Mouse (Mus musculus): ENCODE measurements at regions not wholly inside any gene's neighbourhood (a gene's known extent, or its start where the extent isn't known, plus 50 kb on each side); places are given as distances from the start of the nearest gene placed in this dataset.
"Not testable (repeated sequence)": the region's sequence is repeated elsewhere in the genome, so short reads cannot be mapped to it uniquely, and the experiment has no call there.

DNA sequence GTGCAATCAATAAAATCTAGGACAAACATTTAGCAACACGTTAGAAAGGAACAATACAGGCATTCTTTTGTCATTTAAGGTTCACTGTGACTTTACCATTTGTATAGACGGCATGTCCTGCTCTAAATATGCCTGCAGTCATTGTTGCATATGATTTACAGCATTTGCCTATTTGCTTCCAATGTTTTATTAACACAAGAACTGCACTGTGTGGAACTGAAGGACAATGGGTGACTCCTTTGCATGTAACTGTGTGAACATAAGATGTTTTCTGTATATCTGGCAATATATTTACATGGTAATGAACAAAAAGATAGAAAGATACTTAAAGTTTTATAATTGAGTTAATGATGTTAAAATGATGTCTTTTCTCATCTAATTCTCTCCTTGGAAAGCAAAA is 57.1 kb downstream of the Pou4f1 start:
- no peak for DNase-seq (ENCODE audit: extremely low spot score in 1 of 2, low spot score in 1 of 2)

DNA sequence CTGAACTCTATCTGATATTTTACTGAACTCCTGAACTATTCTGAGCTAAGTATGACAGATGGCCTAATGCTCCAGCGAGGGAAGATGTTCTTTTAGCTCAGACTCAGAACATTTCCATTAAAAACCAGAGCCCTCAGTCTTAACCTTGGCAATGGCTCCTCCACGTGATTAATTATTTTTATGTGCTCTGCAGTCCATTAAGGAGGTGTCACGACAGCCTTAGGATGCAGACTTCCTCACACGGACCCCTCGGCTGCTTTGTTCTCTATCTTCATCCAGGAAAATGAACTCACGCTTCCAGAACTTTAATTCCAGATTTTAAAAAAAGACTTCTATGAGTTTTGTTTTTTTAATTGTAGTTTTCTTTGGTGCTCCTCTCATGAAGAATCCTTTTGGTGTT is 57.5 kb downstream of the Pou4f1 start:
- DNase-seq (ENCODE audit: extremely low spot score in 1 of 2, low spot score in 1 of 2), result no peak

DNA sequence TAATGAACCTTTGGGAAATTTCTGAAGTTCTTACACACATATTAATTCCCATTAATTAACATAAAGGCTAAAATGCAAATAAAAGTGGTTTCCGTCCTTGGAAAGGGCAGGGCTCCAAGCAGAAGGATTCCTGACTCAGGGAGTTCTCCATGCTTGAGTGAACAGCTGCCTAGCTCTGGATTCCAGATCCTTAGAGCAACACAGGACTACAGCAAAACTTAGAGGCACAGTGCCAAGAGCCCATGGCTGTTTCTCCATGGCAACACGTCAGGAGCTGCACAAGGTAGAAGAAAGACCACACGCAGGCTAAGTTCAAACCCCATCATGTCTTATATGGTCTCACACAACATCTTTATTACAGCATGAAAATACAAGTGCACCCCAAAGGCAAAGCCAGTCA is 61.7 kb downstream of the Pou4f1 start:
- no peak for DNase-seq (ENCODE audit: extremely low spot score in 1 of 2, low spot score in 1 of 2)

DNA sequence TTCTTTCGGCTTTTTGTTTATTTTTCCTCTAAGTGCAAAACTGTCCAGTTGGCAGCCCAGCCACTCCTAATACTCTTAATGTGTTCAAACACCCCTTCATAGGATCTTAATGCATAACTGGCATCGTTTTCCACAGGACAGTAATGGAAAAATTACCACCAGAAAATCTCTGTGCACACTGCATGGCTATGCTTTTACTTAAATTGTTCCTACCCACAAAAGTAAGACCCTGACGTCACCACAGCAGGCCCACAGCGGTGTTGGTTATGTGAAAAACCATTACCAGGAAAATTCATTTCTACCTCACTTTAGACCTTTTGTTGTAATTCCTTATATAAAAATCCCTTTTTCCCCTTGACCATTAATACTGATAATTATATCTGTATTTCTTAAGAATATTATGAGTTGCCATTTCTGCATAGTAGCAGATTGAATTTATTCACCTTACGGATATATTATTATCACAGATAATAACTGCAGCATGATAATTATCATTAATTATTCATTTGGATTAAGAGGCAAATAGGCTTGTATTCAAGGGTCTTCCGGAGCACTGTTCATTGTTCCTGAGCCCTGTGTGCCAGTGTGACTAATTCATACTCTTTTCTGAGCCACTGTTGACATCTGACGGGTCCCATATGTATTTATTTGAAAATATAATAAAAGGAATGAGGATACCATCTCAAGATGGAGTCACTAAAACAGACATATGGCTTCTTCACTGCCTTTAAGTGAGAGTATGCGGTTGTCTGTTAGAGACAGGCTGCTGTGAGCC is 78.3 kb downstream of the Pou4f1 start:
- no peak for DNase-seq (ENCODE audit: extremely low spot score in 1 of 2, low spot score in 1 of 2)

DNA sequence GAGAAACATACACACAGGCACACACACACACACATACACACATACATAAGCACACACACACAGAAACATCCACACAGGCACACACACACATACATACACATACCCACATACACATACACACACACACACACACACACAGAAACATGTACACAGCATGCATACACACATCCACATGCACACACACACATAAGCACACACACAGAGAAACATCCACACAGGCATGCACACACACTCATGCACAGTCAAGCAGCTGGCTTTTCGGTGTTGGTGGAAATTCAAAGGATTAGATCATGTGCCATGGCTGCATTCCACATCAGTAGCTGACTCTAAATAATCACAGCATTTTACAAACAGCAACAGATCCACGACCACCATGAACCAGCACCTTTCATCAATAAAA is 78.9 kb downstream of the Pou4f1 start:
- DNase-seq (ENCODE audit: extremely low spot score in 1 of 2, low spot score in 1 of 2), result no peak

GRCm38 (mm10) chr14:104380986-104381385 is 86.8 kb downstream of the Pou4f1 start:
- no peak for DNase-seq (ENCODE audit: extremely low spot score in 1 of 2, low spot score in 1 of 2)

DNA sequence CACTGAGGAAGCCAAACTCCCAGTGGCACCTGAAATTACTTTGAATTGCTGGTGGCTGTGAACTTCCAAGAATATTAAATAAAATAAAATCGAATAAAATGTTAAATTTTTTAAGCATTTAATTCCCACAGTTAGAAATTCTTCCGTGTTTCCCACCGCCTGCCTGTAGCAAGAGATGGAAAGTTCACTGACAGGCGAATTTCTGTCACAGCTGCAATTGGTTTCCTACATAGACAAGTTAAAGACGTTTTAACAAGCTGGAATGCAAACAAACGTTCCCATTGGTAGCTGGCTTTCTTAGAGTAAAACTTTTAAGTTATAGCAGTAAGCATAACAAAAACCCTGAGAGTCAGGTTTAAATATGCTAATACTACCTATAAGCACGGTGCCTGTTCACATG is 95.0 kb downstream of the Pou4f1 start:
- no peak for DNase-seq (ENCODE audit: extremely low spot score in 1 of 2, low spot score in 1 of 2)

GRCm38 (mm10) chr14:104356636-104357035 is 111.2 kb downstream of the Pou4f1 start:
- no peak for DNase-seq (ENCODE audit: extremely low spot score in 1 of 2, low spot score in 1 of 2)

- not testable (repeated sequence) for DNase-seq (ENCODE audit: extremely low spot score in 1 of 2, low spot score in 1 of 2)
Measured at GRCm38 (mm10) chr14:104336783-104337182, 131.0 kb downstream of the Pou4f1 start.

DNA sequence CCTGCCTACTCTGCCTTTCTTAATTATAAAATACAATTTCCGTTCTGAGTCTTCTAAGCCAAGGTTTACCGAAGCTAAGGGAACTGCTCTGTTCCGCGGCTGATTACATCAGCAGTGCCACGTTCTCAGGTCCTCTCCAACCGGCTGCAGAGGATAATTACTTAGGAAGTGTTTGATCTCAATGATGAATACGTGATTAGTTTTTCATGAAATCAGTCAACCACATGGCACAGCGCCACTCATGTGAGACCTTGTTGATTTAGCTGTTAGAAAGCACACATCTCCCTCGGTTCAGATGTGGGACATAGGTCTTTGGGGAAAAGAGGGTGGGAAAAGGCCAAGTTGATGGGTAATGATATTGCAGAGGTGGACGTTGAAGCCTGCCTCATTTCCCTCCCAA is 141.7 kb downstream of the Pou4f1 start:
- DNase-seq (ENCODE audit: extremely low spot score in 1 of 2, low spot score in 1 of 2), result no peak

DNA sequence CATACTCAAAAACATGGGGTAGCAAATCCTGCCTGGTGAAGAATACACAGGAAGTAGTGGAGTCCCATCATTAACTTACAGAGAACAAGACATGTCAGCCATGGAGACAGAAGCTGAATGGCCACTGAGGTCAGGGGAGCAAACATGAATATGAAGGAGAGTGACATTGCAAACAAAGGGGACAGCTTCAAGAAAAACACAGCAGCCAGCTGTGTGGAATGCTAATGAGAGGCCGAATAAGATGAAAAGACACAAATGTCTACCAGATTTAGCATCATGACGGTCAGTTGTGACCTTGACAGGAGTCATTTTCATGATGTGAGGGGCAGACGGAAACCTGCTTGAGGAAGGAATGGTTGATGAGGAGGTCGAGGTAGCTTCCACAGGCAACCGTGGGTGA is 167.7 kb downstream of the Pou4f1 start:
- DNase-seq (ENCODE audit: extremely low spot score in 1 of 2, low spot score in 1 of 2), result no peak

DNA sequence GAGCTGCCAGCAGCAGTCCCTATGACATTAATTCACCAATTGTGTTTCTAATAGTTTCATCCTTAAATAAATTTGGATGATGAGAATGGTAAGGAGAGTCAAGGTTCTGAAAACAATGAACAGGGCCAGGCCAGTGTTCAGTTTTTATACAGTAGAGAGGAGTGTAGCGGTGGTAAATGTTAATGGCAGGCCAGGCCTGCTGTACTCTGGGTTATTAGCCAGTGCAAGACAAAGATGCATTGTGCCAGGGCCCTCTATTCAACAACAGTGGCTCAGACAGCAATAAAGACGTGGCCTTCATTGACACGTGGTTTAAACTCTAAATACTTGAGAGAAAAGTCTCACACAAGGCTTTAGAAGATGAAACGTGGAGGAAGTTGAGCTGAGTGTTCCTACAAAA is 169.5 kb downstream of the Pou4f1 start:
- DNase-seq (ENCODE audit: extremely low spot score in 1 of 2, low spot score in 1 of 2), result no peak

DNA sequence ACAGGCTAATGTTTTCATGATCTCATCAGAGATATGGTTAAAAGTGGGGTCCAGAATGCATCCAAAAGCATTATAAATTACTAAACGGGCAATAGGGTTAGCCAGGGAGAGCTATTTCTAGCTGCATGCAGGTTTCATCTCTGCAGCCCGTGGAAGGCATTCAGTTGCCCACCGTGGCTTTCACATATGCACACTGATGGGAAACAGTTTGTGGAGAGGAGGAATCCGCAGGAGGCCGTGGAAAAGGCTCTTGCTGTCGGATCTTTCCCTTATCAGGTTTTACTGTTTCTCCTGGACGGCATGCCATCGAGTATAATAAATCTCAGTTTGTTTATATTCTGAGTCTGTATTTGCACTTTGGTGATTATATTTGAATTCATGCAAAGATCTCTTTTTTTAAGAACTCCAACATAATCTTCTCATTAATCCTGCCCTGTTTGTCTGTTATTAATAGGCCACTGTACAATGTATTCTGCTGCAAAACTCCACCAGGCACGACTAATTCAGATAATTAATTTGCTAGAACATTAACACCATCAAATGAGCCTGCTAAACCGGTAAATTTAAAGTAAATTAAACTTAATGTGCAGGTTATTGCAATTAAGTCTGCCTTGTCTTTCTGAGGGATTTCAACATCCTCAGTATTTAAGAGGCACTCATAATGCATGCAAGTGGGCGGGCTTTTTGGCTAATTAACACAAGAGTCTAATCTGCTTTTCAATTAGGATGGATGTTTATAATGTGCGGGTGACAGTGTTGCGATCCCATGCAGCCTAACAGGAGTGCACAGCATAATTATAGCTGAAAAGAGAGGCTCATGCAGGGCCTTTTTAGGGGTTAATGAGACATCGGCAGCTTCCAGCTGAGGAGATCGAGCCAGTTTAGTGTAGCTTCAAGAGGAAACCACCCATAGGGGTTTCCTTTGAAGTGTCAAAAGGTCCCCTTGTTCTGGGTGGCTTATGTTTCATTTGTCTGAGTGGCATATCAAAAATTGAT is 170.2 kb downstream of the Pou4f1 start:
- no peak for DNase-seq (ENCODE audit: extremely low spot score in 1 of 2, low spot score in 1 of 2)

GRCm38 (mm10) chr14:104293814-104294213 is 174.0 kb downstream of the Pou4f1 start:
- no peak for DNase-seq (ENCODE audit: extremely low spot score in 1 of 2, low spot score in 1 of 2)

GRCm38 (mm10) chr14:104293147-104293546 is 174.7 kb downstream of the Pou4f1 start:
- DNase-seq (ENCODE audit: extremely low spot score in 1 of 2, low spot score in 1 of 2), result no peak

DNA sequence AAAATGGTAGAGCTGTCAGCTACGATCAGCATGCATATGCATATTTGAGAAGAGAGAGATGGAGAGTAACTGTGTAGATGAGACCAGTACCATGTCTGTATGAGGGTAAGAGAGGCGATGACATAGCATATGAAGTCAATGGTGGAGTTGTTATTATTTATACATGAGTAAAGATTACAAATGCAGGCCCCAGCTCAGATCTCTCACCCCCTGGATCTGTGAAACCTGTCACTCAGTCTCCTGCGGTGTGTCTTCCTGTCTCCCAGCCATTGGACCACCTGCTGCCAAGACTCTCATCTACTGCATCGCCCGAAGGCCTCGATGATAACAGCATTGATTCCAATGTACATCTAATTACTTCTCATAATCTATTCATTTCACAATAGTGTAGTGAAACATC is 187.4 kb downstream of the Pou4f1 start:
- DNase-seq (ENCODE audit: extremely low spot score in 1 of 2, low spot score in 1 of 2), result no peak

GRCm38 (mm10) chr14:104279890-104280289 is 187.9 kb downstream of the Pou4f1 start:
- no peak for DNase-seq (ENCODE audit: extremely low spot score in 1 of 2, low spot score in 1 of 2)

DNA sequence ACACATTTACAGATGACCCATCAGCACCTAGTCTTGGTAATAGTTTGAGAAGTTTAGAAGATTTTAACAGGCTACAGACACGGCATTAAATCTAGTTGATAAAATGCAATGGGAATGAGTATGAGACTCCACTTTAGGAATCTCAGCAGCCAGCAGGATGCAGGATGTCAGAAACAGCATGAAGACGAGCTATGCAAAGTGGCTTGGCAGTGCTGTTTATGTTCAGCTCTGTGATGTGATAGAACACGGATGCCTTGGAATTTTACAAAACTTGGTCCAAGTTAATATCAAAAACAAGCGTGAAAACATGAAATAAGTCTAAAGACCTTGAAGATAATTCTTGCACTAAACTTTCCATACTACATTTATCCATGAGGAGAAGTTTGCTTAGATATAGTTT is 193.0 kb downstream of the Pou4f1 start:
- DNase-seq (ENCODE audit: extremely low spot score in 1 of 2, low spot score in 1 of 2), result no peak

- DNase-seq (ENCODE audit: extremely low spot score in 1 of 2, low spot score in 1 of 2), result no peak
Measured at GRCm38 (mm10) chr14:104264919-104265764, 202.7 kb downstream of the Pou4f1 start.

DNA sequence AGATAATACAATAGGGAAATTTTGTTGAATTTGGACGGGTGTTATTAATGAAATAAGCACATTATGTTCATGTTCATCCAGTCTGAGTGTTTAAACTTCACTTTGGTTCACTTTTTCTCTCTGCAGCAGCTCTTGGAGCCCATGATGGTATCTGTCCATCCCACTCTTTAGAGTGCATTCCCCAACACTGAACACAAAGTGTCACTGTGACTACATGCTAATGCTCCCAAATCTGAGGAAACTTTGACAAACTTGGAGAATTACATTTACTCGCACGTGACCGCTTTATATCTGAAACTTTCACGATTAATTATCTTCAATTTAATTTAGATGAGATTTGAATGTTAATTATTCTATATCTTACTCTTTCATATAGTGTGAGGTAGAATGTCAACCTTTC is 250.8 kb downstream of the Pou4f1 start:
- no peak for DNase-seq (ENCODE audit: extremely low spot score in 1 of 2, low spot score in 1 of 2)

GRCm38 (mm10) chr14:104210719-104211118 is 257.1 kb downstream of the Pou4f1 start:
- no peak for DNase-seq (ENCODE audit: extremely low spot score in 1 of 2, low spot score in 1 of 2)

Measured in frontal cortex, adult 2 months (tissue).